ENCODE assay signal across 7 mouse cellular contexts in the genomic region with DNA sequence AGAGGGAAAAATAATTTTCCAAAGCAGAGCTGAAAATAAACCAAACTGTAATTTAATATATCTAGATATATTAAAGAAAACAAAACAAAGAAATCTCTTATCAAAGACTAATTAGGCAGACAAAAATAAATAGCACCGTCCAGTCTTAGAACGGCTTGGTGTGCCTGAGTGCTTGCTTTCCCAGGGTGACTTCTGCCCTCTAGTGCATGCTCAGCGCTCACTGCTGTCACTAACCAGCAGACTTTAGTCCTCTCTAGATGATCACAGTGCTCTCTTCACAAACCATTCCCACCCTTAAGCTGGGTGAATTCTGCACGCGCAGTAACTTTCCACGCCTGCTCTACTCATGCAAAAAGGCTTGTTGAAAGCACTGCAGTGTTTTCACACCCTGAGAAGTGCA. TPM values are rescaled to one million over a fixed set of nuclear protein-coding genes. Genes with fewer than 3 reads are reported as not detected.
DNase-seq lines count a peak whose midpoint lies in the region; ATAC-seq and TF ChIP-seq lines count a peak whose summit lies in the region.

No protein-coding gene starts in this region.

- H3K4me1 ChIP-seq in hindbrain, embryonic 13.5 days (replicated peaks), result no peaks in the 10 kb centered on the region

- no peak for DNase-seq in layer of hippocampus, adult 2 months (ENCODE audit: low spot score in 2 of 2)
- DNase-seq in layer of hippocampus, postnatal 14 days (ENCODE audit: low spot score in 2 of 2), result no peak
- peak; percentile 69 for DNase-seq in ES-CJ7 (ENCODE audit: low read depth, low spot score)
- peak; percentile 59 to 63 for DNase-seq in adrenal gland, postnatal 36 days
- peak; percentile 73 for DNase-seq in kidney, postnatal 10 days
- no peak for DNase-seq in frontal cortex, postnatal 14 days (ENCODE audit: low spot score in 2 of 2)

- no peak overlapping the region for H3K9ac ChIP-seq in hindbrain, embryonic 13.5 days

- peaks cover 64% of the 10 kb centered on the region for H3K36me3 ChIP-seq in hindbrain, embryonic 13.5 days

- no peaks in the 10 kb centered on the region for H3K9me3 ChIP-seq in hindbrain, embryonic 13.5 days

- no peak overlapping the region for H3K4me3 ChIP-seq in layer of hippocampus, adult 2 months
- H3K4me3 ChIP-seq in hindbrain, embryonic 13.5 days, result no peak overlapping the region

- ATAC-seq in hindbrain, embryonic 13.5 days (ENCODE audit: low FRiP score), result no peak

- WGBS in hindbrain, embryonic 13.5 days, result 70% methylated on average over 6 of the region's 6 CpGs

- no peak overlapping the region for H3K27ac ChIP-seq in layer of hippocampus, adult 2 months
- H3K27ac ChIP-seq in hindbrain, embryonic 13.5 days, result no peak overlapping the region

- TF ChIP-seq CTCF in layer of hippocampus, adult 2 months (conservative IDR thresholded peaks at IDR 0.05), result peak; percentile 74

- no peak overlapping the region for H3K4me2 ChIP-seq in hindbrain, embryonic 13.5 days

- no peaks in the 10 kb centered on the region for H3K27me3 ChIP-seq in hindbrain, embryonic 13.5 days

RNA-seq across cellular contexts. Expression of a gene that starts 28.9 kb away (rescaled TPM):
- total RNA-seq in layer of hippocampus, adult 2 months (2021), result 10 to 100 TPM; 76.3 to 81.2 TPM
- total RNA-seq in layer of hippocampus, postnatal 14 days (2021), result 10 to 100 TPM; 76.0 to 81.3 TPM
- 10 to 100 TPM; 69.5 to 76.7 TPM for total RNA-seq in adrenal gland, postnatal 36 days (2021)
- 196 and 199 TPM in 2 replicates for polyA plus RNA-seq in hindbrain, embryonic 13.5 days (2015; fragmentation: Nextera tagmentation; extraction: Ambion mirVana)

RNA-seq across cellular contexts. Expression of a gene that starts 51.3 kb away (rescaled TPM):
- 1 to 10 TPM; 3.9 to 4.5 TPM for total RNA-seq in layer of hippocampus, adult 2 months (2021)
- 1 to 10 TPM; 3.5 to 4.4 TPM for total RNA-seq in layer of hippocampus, postnatal 14 days (2021)
- total RNA-seq in adrenal gland, postnatal 36 days (2021), result 1 to 10 TPM; 6.6 to 6.9 TPM
- 5.7 and 5.9 TPM in 2 replicates for polyA plus RNA-seq in hindbrain, embryonic 13.5 days (2015; fragmentation: Nextera tagmentation; extraction: Ambion mirVana)

Comparison
In these comparisons a context has a peak if more than half of its experiments do, and no peak if none do; other contexts are left out.
1. DNase-seq: peak in ES-CJ7 (single experiment), adrenal gland, postnatal 36 days (2 of 2) and kidney, postnatal 10 days (single experiment); none in layer of hippocampus, adult 2 months (0 of 2), layer of hippocampus, postnatal 14 days (0 of 2) and frontal cortex, postnatal 14 days (0 of 2).